Mouse (Mus musculus): Measurements from ENCODE around the gene Taf6. TPM values are rescaled to one million over a fixed set of nuclear protein-coding genes. Genes with fewer than 3 reads are reported as not detected.

Gene Taf6
- polyA plus RNA-seq, 1 experiment from 2014 or later, result 113 TPM

DNA sequence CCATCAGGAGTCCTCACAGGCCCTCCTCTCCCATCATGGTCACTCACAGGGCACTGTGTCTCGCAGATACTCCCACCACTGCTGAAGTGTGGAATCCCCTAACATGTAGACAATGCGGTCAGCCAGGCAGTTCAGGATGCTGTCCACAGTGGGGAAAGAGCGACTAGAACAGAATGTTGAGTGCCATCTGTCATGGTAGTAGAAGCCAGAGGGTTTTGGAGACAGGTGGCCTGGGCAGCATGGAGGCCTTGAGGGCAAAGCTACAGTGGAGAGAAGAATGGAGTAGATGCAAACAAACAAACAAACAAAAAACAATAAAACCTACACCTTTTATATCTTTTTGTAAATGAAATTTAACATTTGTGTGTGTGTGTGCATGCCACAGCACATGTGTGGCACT is 14.8 kb upstream of the Taf6 start:
- Histone ChIP-seq H3K9me3 (0 out of 2 replicates have a peak, but pooled peaks cover 4% of the 10 kb centered on the region), H3K4me1 (no peaks in the 10 kb centered on the region), H3K27me3 (ENCODE audit: insufficient read depth, poor library complexity, severe bottlenecking) (no peaks in the 10 kb centered on the region), H3K36me3 (no peaks in the 10 kb centered on the region), H3K27ac (no peak overlapping the region), H3K4me3 (no peak overlapping the region)
- WGBS, result 77% methylated on average over 3 of the region's 3 CpGs
- DNase-seq (ENCODE audit: low spot score), result no peak

DNA sequence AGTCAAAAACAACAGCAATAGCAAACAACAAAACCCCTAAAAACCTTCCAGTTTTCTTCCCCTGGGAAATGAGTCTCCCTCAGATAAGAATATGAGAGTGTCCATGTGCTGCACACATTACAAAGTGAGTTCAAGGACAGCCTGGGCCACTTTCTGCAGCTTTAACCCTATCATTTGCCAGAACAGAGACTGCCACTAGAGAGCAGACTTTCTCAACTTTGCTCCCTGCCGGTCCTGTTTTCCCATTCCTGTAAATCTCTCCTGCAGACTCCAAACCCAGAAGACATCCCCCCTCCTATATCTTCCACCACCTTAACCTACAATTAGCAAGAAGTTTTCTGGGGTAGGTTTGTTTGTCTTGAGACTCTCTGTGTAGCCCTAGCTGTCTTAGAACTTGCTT is 12.3 kb upstream of the Taf6 start:
- WGBS, result 19% methylated on average over 1 of the region's 1 CpGs
- H3K36me3 ChIP-seq, result no peaks in the 10 kb centered on the region
- H3K4me1 ChIP-seq, result 0 out of 2 replicates have a peak, but pooled peaks cover 8% of the 10 kb centered on the region
- 0 out of 2 replicates have a peak, but pooled peaks cover 2% of the 10 kb centered on the region for H3K9me3 ChIP-seq
- no peak overlapping the region for H3K27ac ChIP-seq
- H3K4me3 ChIP-seq, result no peak overlapping the region
- H3K27me3 ChIP-seq (ENCODE audit: insufficient read depth, poor library complexity, severe bottlenecking), result no peaks in the 10 kb centered on the region
- DNase-seq (ENCODE audit: low spot score), result no peak

DNA sequence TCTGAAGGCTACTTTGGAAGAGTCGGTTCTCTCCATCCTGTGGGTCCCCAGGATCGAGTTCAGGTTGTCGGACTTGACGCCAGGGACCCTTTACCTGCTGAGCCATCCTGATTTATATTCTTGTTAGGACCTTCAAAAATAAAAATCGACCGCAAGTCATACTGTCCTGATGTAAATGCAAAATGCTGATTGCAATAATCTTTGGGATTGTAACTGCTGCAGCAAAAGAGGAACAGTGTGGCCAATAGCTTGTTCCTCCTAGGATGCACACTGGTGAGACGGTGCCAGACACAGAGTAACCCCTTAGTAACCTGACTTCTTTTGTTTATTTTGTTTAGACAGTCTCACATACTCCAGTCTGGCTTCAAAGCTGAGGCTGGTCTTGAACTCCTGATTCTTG is 8.2 kb upstream of the Taf6 start:
- Histone ChIP-seq H3K27ac (no peak overlapping the region), H3K27me3 (ENCODE audit: insufficient read depth, poor library complexity, severe bottlenecking) (no peaks in the 10 kb centered on the region), H3K4me1 (0 out of 2 replicates have a peak, but pooled peaks cover 10% of the 10 kb centered on the region), H3K36me3 (peaks cover 24% of the 10 kb centered on the region), H3K9me3 (no peaks in the 10 kb centered on the region), H3K4me3 (peak overlapping the region; percentile 87)
- WGBS, result 82% methylated on average over 7 of the region's 7 CpGs
- DNase-seq (ENCODE audit: low spot score), result no peak

DNA sequence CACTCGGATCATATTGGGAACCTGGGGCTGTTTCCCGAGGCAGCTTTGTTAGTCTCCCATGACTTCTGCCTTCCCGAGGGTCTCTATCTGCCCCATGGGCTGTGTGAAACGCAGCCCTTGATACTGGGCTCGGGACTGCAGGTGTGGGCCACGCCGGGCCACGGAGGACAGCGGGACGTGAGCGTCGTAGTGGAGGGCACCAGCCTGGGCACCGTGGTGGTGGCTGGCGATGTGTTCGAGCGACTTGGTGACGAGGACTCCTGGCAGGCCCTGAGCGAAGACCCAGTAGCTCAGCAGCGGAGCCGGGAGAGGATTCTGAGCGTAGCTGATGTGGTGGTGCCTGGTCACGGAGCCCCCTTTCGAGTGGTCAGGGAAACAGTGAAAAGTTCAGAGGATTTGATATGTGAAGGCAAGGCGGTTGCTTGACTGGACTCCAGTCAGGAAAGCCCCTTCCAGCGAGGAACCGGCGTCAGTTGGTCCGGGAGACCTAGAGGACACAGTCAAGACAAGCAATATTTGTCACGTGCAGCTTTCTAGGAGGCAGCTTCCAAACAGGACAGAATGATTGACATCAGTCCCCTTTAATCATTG is 7.6 kb upstream of the Taf6 start:
- Histone ChIP-seq H3K9me3 (no peaks in the 10 kb centered on the region), H3K4me3 (peak overlapping the region; percentile 87), H3K36me3 (peaks cover 29% of the 10 kb centered on the region), H3K27me3 (ENCODE audit: insufficient read depth, poor library complexity, severe bottlenecking) (no peaks in the 10 kb centered on the region), H3K4me1 (0 out of 2 replicates have a peak, but pooled peaks cover 10% of the 10 kb centered on the region), H3K27ac (peak overlapping the region; percentile 96)
- 1% methylated on average over 29 of the region's 29 CpGs for WGBS
- DNase-seq (ENCODE audit: low spot score), result peak; percentile 79

GRCm38 (mm10) chr5:138193771-138194727 is 6.8 kb upstream of the Taf6 start, which contains the start of gene Mblac1:
Gene Mblac1 (plus strand): TSS chr5:138194314.
- Histone ChIP-seq H3K4me1 (0 out of 2 replicates have a peak, but pooled peaks cover 10% of the 10 kb centered on the region), H3K4me3 (peak within 1 kb of the TSS; percentile 87), H3K9me3 (no peaks in the 10 kb centered on the region), H3K36me3 (peaks cover 35% of the 10 kb centered on the region), H3K27me3 (ENCODE audit: insufficient read depth, poor library complexity, severe bottlenecking) (no peaks in the 10 kb centered on the region), H3K27ac (peak within 1 kb of the TSS; percentile 96)
- peak; percentile 91 for DNase-seq (ENCODE audit: low spot score)
- 8% methylated on average over 54 of the region's 54 CpGs for WGBS

DNA sequence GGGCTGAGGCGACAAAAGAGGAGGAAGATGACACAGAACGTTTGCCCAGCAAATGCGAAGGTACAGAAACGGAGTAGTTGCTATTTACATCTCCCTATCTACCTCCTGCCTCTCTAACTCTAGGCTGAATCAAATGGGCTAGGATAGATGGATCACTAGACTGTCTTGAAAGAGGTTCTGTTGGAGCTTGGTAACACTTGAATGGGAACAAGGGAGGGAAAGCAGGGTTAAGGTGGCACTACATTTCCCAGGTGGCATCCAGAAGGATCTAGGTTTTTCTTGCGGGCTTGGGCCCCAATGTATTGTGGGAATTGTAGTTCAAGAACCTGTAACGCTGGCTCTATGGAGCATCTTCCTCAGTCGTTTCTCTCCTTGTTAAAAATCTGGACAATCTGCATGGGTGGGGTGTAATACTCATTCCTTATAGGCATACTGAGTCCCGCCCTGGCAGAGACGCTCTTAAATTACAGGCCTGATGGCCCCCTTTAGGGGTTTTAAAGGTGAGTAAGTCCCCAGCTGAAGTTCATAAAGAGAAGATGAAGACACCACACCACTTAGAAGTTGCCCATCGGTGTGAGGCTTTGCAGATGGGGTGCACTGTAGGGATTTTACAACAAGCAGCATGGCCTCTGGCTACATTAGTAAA is 533 bp upstream of the Taf6 start:
- peaks cover 12% of the 10 kb centered on the region; the same call in 1 of the 2 replicates for H3K4me1 ChIP-seq
- no peaks in the 10 kb centered on the region for H3K27me3 ChIP-seq (ENCODE audit: insufficient read depth, poor library complexity, severe bottlenecking)
- WGBS, result 0% methylated on average over 10 of the region's 10 CpGs
- peak overlapping the region; percentile 73 for H3K4me3 ChIP-seq
- H3K27ac ChIP-seq, result peak overlapping the region; percentile 93
- DNase-seq (ENCODE audit: low spot score), result peak; percentile 90
- peaks cover 46% of the 10 kb centered on the region for H3K36me3 ChIP-seq
- H3K9me3 ChIP-seq, result no peaks in the 10 kb centered on the region

DNA sequence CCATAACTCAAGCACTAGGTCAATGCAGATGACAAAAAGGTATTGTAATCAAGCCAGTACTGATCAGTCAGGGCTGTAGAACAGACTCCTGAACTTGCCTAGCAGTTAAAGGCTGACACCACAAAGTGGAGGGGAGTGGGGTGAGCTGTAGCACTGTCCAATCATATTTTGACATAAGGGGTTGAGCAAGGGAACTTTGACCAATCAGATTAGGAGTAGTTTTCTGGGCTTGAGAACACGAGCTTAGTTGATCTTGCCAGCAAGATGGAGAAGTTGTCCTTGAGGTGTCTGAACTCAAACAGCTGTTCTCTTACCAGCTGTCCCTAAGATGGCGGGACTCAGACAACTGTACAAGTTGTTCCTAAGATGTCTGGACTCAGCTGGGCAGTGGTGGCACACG is 14.0 kb downstream of the Taf6 start:
- peaks cover 63% of the 10 kb centered on the region for H3K36me3 ChIP-seq
- WGBS, result 89% methylated on average over 3 of the region's 3 CpGs
- no peak overlapping the region for H3K27ac ChIP-seq
- no peak for DNase-seq (ENCODE audit: low spot score)
- no peaks in the 10 kb centered on the region for H3K9me3 ChIP-seq
- no peak overlapping the region for H3K4me3 ChIP-seq
- H3K4me1 ChIP-seq, result peaks cover 16% of the 10 kb centered on the region
- no peaks in the 10 kb centered on the region for H3K27me3 ChIP-seq (ENCODE audit: insufficient read depth, poor library complexity, severe bottlenecking)

- Histone ChIP-seq H3K36me3 (peaks cover 63% of the 10 kb centered on the region), H3K4me1 (peaks cover 16% of the 10 kb centered on the region), H3K9me3 (no peaks in the 10 kb centered on the region), H3K27ac (peak within 1 kb of the TSS; percentile 93), H3K4me3 (peak within 1 kb of the TSS; percentile 85), H3K27me3 (ENCODE audit: insufficient read depth, poor library complexity, severe bottlenecking) (no peaks in the 10 kb centered on the region)
- under 1% methylated on average over 54 of the region's 54 CpGs for WGBS
- peak; percentile 99 for DNase-seq (ENCODE audit: low spot score)
These were observed 15.4 kb downstream of the Taf6 start, which contains the start of the genes Ap4m1 and Mcm7 for GRCm38 (mm10) chr5:138171695-138172491. Gene Ap4m1 (plus strand): TSS chr5:138172002. Gene Mcm7 (minus strand): TSS chr5:138172422.

DNA sequence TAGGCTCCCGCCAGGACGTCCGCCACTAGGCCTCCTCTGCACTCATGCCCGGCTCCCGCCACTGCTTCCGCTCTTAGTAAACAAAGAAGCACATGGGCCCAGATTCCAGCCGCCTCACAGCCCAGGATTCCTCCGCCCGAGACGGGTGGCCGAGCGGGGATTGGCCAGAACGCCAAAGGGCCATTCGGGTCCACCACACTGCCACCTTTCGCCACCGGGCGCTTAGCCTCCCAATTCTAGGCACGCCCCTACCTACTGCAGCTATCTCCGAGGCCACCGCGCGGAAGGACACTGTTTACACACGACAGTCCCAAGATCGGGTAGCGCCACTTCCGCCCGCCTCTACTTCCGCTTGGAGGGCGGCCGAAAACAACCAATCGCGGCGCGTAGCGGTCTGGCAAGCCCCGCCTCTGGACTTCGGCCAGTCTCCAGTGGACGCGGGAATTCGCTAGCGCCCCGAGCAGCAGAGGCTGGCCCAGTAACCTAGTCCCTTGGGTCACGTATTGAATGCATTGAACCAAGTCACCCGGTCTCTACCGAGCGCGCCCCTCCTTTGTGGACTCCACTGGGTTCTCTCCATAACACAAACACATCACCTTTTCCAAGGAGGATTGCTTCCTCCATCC is 16.2 kb downstream of the Taf6 start:
- Histone ChIP-seq H3K27me3 (ENCODE audit: insufficient read depth, poor library complexity, severe bottlenecking) (no peaks in the 10 kb centered on the region), H3K4me1 (peaks cover 16% of the 10 kb centered on the region), H3K4me3 (peak overlapping the region; percentile 85), H3K36me3 (peaks cover 65% of the 10 kb centered on the region), H3K9me3 (no peaks in the 10 kb centered on the region), H3K27ac (peak overlapping the region; percentile 93)
- peak; percentile 99 for DNase-seq (ENCODE audit: low spot score)
- WGBS, result under 1% methylated on average over 47 of the region's 47 CpGs

DNA sequence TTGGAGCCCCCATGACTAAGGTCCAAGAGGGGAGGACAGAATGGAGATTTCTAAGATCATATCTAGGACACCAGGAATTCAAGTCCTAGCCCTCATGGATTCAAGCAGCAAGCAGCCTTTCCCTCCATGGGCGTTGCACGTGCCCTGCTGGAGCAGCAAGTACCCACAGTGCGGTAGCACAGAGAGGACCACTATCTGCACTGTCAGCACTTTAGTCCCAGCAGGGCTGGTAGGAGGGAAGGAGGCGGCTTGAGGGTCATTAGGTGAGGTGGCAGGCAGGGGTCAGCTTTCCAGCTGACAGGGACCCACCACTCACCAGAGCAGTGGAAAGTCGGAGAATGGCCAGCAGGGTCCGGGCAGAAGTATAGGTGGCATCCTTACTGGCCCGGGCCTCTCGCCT is 21.7 kb downstream of the Taf6 start:
- Histone ChIP-seq H3K36me3 (peaks cover 77% of the 10 kb centered on the region), H3K27me3 (ENCODE audit: insufficient read depth, poor library complexity, severe bottlenecking) (no peaks in the 10 kb centered on the region), H3K4me1 (peaks cover 16% of the 10 kb centered on the region), H3K4me3 (no peak overlapping the region), H3K9me3 (no peaks in the 10 kb centered on the region), H3K27ac (no peak overlapping the region; the same call in 1 of the 2 replicates)
- DNase-seq (ENCODE audit: low spot score), result no peak
- WGBS, result 83% methylated on average over 8 of the region's 8 CpGs

- H3K4me1 ChIP-seq, result peaks cover 11% of the 10 kb centered on the region
- no peaks in the 10 kb centered on the region for H3K9me3 ChIP-seq
- no peaks in the 10 kb centered on the region for H3K27me3 ChIP-seq (ENCODE audit: insufficient read depth, poor library complexity, severe bottlenecking)
- H3K4me3 ChIP-seq, result no peak overlapping the region
- no peak for DNase-seq (ENCODE audit: low spot score)
- no peak overlapping the region for H3K27ac ChIP-seq
- WGBS, result 76% methylated on average over 10 of the region's 10 CpGs
- H3K36me3 ChIP-seq, result peaks cover 64% of the 10 kb centered on the region
These were observed 23.6 kb downstream of the Taf6 start for GRCm38 (mm10) chr5:138163610-138164009.

GRCm38 (mm10) chr5:138163046-138163445 is 24.2 kb downstream of the Taf6 start:
- 71% methylated on average over 6 of the region's 6 CpGs for WGBS

More at GRCm38 (mm10) chr5:138163046-138163445, 24.2 kb downstream of the Taf6 start:
- no peak overlapping the region for H3K4me3 ChIP-seq
- peaks cover 59% of the 10 kb centered on the region for H3K36me3 ChIP-seq
- DNase-seq (ENCODE audit: low spot score), result no peak
- H3K4me1 ChIP-seq, result peaks cover 11% of the 10 kb centered on the region
- H3K27ac ChIP-seq, result no peak overlapping the region
- H3K27me3 ChIP-seq (ENCODE audit: insufficient read depth, poor library complexity, severe bottlenecking), result no peaks in the 10 kb centered on the region
- no peaks in the 10 kb centered on the region for H3K9me3 ChIP-seq
